Mouse (Mus musculus): ENCODE measurements around the gene Fbxo41.

GRCm38 (mm10) chr6:85480685-85481084, 22.1 kb downstream of the Fbxo41 start:
- TF ChIP-seq CTCF (IDR thresholded peaks at IDR 0.05; ENCODE audit: low read depth) (no peak), EP300 (IDR thresholded peaks at IDR 0.05; ENCODE audit: low read depth) (no peak)
